Mouse (Mus musculus): ENCODE data around the gene Fcer2a.

DNA sequence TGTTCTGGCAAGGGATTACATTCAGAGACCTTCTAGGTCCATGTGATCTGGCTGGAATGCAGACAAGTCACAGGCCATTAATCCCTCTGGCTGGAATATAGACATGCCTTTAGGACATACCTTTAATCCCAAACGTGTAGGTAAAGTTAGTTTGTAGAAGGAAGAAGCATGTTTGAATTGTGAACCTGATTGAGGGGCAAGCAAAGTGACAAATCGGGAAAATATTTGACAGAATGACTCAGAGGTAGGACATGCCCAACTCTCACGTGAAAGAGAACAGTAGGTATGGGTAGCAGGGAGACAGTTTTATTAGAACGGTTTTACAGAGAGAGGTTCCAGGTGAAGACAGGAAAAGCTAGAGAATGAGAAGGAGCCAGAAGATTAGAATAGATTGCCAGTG lies 46.4 kb downstream of the Fcer2a start:
- TF ChIP-seq CTCF (IDR thresholded peaks at IDR 0.05; ENCODE audit: low read depth), result no peak
- TF ChIP-seq EP300 (IDR thresholded peaks at IDR 0.05; ENCODE audit: low read depth), result no peak

Data from liver, embryonic 14.5 days (tissue).